Mouse (Mus musculus) liver, postnatal 0 days (tissue): ENCODE results near the gene Sipa1l1. TPM values are rescaled to one million over a fixed set of nuclear protein-coding genes. Genes with fewer than 3 reads are reported as not detected.
A peak's percentile ranks its signal among the peaks of the same experiment; 100 is the strongest.

ENCODE experiments used
- ATAC-seq: fragments of 200-750 bp; cut with Nextera tagmentation; 2 replicates; pipeline ENCODE4 v1.8.0; 2017; ENCODE audit warnings: mild to moderate bottlenecking, moderate library complexity
- DNase-seq: peaks from one replicate; pipeline ENCODE4 v3.0.0-alpha.2; 2016
- H3K27ac ChIP-seq: fragments of 300-500 bp; sonication (generic); 2 replicates; pipeline ENCODE4 v1.5.1; 2014; ENCODE audit warnings: antibody characterized with exemption, moderate library complexity, mild to moderate bottlenecking, low read depth
- H3K27me3 ChIP-seq: fragments of 300-500 bp; sonication (generic); 2 replicates; pipeline ENCODE4 v1.6.1; 2014; ENCODE audit warnings: low read length, control low read depth, mixed read lengths; ENCODE audit not compliant: insufficient read depth
- H3K36me3 ChIP-seq: fragments of 300-500 bp; sonication (generic); replicated peaks from 2 replicates; pipeline ENCODE4 v1.6.1; 2014; ENCODE audit warnings: mild to moderate bottlenecking, control low read depth, low read length, moderate library complexity, mixed read lengths; ENCODE audit not compliant: insufficient read depth
- H3K4me1 ChIP-seq: fragments of 300-500 bp; sonication (generic); 2 replicates; pipeline ENCODE4 v1.6.1; 2014; ENCODE audit warnings: antibody characterized with exemption, mild to moderate bottlenecking, control low read depth; ENCODE audit not compliant: insufficient read depth
- H3K4me2 ChIP-seq: fragments of 300-500 bp; sonication (generic); 2 replicates; pipeline ENCODE4 v1.6.1; 2014; ENCODE audit warnings: low read depth, mild to moderate bottlenecking, low read length, moderate library complexity, mixed read lengths
- H3K4me3 ChIP-seq: fragments of 300-500 bp; sonication (generic); 2 replicates; pipeline ENCODE4 v1.5.1; 2014; ENCODE audit warnings: low read depth, low read length
- H3K9ac ChIP-seq: fragments of 300-500 bp; sonication (generic); replicated peaks from 2 replicates; pipeline ENCODE4 v1.6.1; 2014; ENCODE audit warnings: mild to moderate bottlenecking, moderate library complexity
- H3K9me3 ChIP-seq: fragments of 300-500 bp; sonication (generic); 2 replicates; pipeline ENCODE4 v1.6.1; 2016; ENCODE audit warnings: mild to moderate bottlenecking, control low read depth, low read length, mixed read lengths
- CTCF ChIP-seq: sonication (generic); IDR thresholded peaks from 2 replicates; pipeline ENCODE4 v1.5.1; 2016; ENCODE audit warnings: antibody characterized with exemption, low read depth
- EP300 ChIP-seq: IDR thresholded peaks from 2 replicates; pipeline ENCODE4 v1.6.1; 2016; ENCODE audit warnings: antibody characterized with exemption, low read depth, mild to moderate bottlenecking
- WGBS: fragments of 180-500 bp; shearing (Covaris S2); extraction: QIAGEN DNeasy Blood & Tissue Kit; methylation state at CpG from one replicate; pipeline ENCODE4 v1.1.7; 2014; ENCODE audit not compliant: insufficient replicate concordance; 5-methylcytosine and 5-hydroxymethylcytosine counted together
- polyA plus RNA-seq: library from polyadenylated mRNA; unstranded; fragments of >200 nt; fragmentation: Nextera tagmentation; extraction: Ambion mirVana; gene quantifications from 2 replicates; pipeline ENCODE4 v1.2.1, GENCODE M21; 2015

Gene Sipa1l1
- polyA plus RNA-seq, 1 experiment from 2014 or later, result 3.2 TPM

GRCm38 (mm10) chr12:82407531-82408255, 238.6 kb downstream of the Sipa1l1 start:
- Histone ChIP-seq H3K4me2 (no peak overlapping the region), H3K27ac (no peak overlapping the region)
- no peak for DNase-seq

DNA sequence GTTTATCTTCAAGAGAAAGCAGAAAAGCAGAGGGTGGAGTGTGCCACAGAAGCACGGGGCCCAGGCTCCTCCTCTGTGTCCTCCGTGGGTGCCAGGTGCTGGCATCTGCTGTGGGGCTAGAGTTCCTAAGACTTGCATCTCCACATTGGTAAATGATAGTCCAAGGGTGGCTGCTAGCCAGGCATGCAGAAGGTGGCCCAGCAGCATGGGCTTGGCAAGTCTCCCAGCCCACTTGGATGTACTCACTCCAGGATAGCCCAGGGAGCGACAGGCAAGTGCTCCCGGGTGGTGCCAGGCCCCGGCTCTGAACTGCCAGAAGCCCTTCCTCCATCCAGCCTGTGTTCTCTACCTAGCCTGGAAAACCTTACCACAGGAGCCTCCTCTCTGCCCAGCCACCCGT, 239.4 kb downstream of the Sipa1l1 start:
- Histone ChIP-seq H3K4me2 (no peak overlapping the region), H3K27ac (no peak overlapping the region), H3K27me3 (no peaks in the 10 kb centered on the region), H3K4me1 (0 out of 2 replicates have a peak, but pooled peaks cover 6% of the 10 kb centered on the region), H3K36me3 (0 out of 2 replicates have a peak, but pooled peaks cover under 1% of the 10 kb centered on the region), H3K4me3 (no peak overlapping the region), H3K9me3 (no peaks in the 10 kb centered on the region), H3K9ac (no peak overlapping the region)
- ATAC-seq (no peak), DNase-seq (no peak)
- 85% methylated on average over 6 of the region's 6 CpGs for whole genome bisulfite sequencing
- TF ChIP-seq CTCF (no peak), EP300 (no peak)

More at GRCm38 (mm10) chr12:82407531-82408255, 238.6 kb downstream of the Sipa1l1 start:
- H3K27me3 ChIP-seq, result no peaks in the 10 kb centered on the region
- TF ChIP-seq CTCF, result no peak
- no peak for TF ChIP-seq EP300
- H3K9me3 ChIP-seq, result no peaks in the 10 kb centered on the region
- no peak for ATAC-seq
- no peak overlapping the region for H3K4me3 ChIP-seq
- H3K36me3 ChIP-seq, result 0 out of 2 replicates have a peak, but pooled peaks cover 7% of the 10 kb centered on the region
- WGBS, result 71% methylated on average over 5 of the region's 5 CpGs
- 0 out of 2 replicates have a peak, but pooled peaks cover 6% of the 10 kb centered on the region for H3K4me1 ChIP-seq
- H3K9ac ChIP-seq, result no peak overlapping the region

DNA sequence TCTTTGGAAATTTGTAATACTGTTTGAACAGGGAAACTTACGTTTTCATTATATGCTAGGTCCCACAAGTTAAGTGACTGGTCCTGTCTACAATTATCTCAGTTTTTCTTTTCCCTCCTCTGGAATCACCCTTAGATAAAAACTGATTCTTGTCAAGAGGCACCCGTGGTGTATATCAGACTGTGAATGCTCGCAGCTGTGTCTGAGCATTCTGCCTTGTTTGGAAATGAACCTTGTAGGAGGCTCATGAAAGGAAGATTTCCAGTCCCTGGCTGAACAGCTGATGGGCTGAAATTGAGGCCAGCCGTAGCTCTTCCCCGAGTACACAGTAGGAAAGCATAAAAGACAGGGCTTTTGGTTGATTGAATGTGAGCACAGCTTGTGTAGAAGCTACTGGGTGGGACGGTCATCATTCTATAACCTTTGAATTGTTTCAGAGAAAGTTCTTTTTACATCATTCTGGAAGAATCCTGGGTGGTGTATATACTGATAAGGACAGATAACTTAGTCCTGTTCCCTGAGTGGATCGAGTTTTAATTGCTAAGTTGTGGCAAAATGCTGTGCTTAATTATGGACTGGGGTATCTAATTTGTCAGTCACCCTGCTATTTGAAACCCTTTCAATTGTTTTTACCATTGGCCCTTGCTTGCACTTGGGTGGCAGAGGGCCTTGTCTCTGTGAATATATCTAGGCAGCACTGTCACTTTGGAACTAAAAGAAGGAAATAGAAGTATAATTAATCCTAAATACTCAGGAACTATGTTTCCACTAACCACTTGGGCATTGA, 240.8 kb downstream of the Sipa1l1 start:
- 77% methylated on average over 7 of the region's 7 CpGs for WGBS
- Histone ChIP-seq H3K9ac (no peak overlapping the region), H3K27ac (no peak overlapping the region), H3K27me3 (no peaks in the 10 kb centered on the region), H3K36me3 (no peaks in the 10 kb centered on the region), H3K4me3 (no peak overlapping the region), H3K4me1 (0 out of 2 replicates have a peak, but pooled peaks cover 6% of the 10 kb centered on the region), H3K4me2 (no peak overlapping the region), H3K9me3 (no peaks in the 10 kb centered on the region)
- DNase-seq (no peak), ATAC-seq (no peak)
- TF ChIP-seq EP300 (no peak), CTCF (no peak)

DNA sequence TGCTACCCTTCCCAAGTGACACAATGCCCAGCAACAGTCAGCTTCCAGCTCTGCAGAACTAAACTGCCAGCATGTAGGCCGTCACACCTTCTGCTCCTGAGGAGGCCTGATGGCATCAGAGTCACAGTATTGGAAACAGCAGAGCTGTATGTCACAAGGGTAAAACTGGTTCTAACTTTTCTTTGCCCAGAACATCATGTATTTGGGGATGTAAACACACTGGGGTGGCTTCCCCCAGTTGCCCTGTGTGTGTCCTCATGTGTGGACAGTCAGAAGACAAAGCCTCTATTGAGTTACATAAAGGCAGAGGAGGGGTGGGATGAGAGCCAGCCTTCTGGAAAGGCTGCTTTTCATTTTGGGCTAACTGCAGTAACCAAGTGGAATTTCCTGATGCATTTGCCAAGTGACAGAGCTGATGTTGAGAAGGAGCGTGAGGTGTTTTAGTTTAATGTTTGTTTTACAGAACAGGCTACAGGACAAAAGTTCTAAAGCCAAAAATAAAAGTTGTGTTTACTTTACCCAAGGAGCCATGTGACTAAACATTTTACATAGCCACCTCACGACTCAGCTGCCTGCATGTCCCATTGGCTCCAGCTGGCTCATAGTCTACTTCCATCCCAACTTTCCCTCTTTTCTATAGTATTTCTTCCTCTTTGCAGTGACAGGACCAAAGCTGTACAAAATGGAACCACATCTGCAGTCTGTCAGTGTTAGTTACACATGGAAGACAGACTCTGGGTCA, 243.3 kb downstream of the Sipa1l1 start:
- Histone ChIP-seq H3K4me1 (0 out of 2 replicates have a peak, but pooled peaks cover 6% of the 10 kb centered on the region), H3K4me2 (no peak overlapping the region), H3K27me3 (no peaks in the 10 kb centered on the region), H3K27ac (0 out of 2 replicates have a peak overlapping the region, but pooled peaks have one; percentile 1), H3K36me3 (no peaks in the 10 kb centered on the region; the same call in 1 of the 2 replicates), H3K9ac (no peak overlapping the region), H3K9me3 (no peaks in the 10 kb centered on the region), H3K4me3 (no peak overlapping the region)
- DNase-seq (no peak), ATAC-seq (0 out of 2 replicates have a peak, but pooled peaks have one; percentile 15)
- TF ChIP-seq CTCF (no peak), EP300 (no peak)
- WGBS, result 56% methylated on average over 3 of the region's 3 CpGs

GRCm38 (mm10) chr12:82415690-82416364, 246.7 kb downstream of the Sipa1l1 start:
- 66% methylated on average over 4 of the region's 4 CpGs for whole genome bisulfite sequencing
- Histone ChIP-seq H3K9ac (no peak overlapping the region), H3K4me2 (no peak overlapping the region), H3K36me3 (no peaks in the 10 kb centered on the region; the same call in 1 of the 2 replicates), H3K4me1 (0 out of 2 replicates have a peak, but pooled peaks cover 6% of the 10 kb centered on the region), H3K9me3 (no peaks in the 10 kb centered on the region), H3K4me3 (no peak overlapping the region), H3K27me3 (no peaks in the 10 kb centered on the region), H3K27ac (no peak overlapping the region)
- ATAC-seq (no peak), DNase-seq (no peak)
- TF ChIP-seq EP300 (no peak), CTCF (no peak)
